Mouse (Mus musculus): ENCODE measurements at regions not wholly inside any gene's neighbourhood (a gene's known extent, or its start where the extent isn't known, plus 50 kb on each side); places are given as distances from the start of the nearest gene placed in this dataset.

DNA sequence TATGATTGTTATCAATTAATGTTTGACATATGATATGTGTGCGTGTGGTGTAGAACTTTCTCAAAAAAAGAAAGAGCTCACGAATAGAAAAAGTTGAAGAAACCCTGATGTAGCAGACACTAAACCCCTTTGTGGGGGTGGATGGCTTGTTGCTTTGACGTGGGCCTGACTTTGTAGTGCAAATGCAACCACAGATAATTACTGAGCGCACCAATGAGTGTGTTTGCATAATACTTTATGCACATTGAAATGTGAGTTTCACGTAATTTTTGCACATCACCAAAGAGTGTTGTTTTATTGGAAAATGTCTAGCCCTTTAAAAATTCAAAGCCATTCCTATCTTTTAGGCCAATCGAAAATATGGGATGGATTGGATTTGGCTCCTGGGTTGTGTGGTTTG is 51.7 kb upstream of the Mdm1 start:
- Histone ChIP-seq H3K4me1 (ENCODE audit: control insufficient read depth, insufficient read depth, low read length) (no peaks in the 10 kb centered on the region), H3K27ac (ENCODE audit: insufficient read depth, low read length) (no peak overlapping the region), H3K4me3 (ENCODE audit: insufficient read depth, low read length) (no peak overlapping the region)
- TF ChIP-seq CTCF (IDR thresholded peaks at IDR 0.05; ENCODE audit: borderline replicate concordance, insufficient read depth, low read length), result no peak
- TF ChIP-seq POLR2A (IDR thresholded peaks at IDR 0.05; ENCODE audit: low read depth, low read length), result no peak

DNA sequence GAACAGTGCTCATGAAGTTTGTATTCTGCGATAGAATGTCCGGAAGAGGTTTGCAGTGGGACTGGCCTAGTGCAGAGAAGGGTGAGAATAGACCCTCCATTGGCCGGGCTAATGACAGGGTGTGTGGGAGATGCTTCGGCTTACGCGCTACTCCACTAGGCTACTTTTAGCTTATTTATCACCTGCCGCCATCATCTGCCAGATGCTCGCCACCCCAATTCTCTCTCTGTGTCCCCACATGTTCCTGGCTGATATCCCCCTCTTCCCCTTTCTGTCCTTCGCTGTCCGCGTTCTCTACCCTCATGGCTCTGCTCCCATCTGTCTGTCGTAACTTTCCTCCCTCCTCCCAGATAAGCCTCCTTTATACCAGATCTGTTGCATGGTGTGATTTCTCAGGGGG is 50.1 kb upstream of the Mdm1 start:
- no peaks in the 10 kb centered on the region for H3K4me1 ChIP-seq (ENCODE audit: control insufficient read depth, insufficient read depth, low read length)
- no peak overlapping the region for H3K4me3 ChIP-seq (ENCODE audit: insufficient read depth, low read length)
- TF ChIP-seq CTCF (IDR thresholded peaks at IDR 0.05; ENCODE audit: borderline replicate concordance, insufficient read depth, low read length) (no peak), POLR2A (IDR thresholded peaks at IDR 0.05; ENCODE audit: low read depth, low read length) (no peak)
- no peak overlapping the region for H3K27ac ChIP-seq (ENCODE audit: insufficient read depth, low read length)

Data from embryonic fibroblast, embryonic 13.5 days (primary cell).